Mouse (Mus musculus): ENCODE data around the gene Rasl11b.

DNA sequence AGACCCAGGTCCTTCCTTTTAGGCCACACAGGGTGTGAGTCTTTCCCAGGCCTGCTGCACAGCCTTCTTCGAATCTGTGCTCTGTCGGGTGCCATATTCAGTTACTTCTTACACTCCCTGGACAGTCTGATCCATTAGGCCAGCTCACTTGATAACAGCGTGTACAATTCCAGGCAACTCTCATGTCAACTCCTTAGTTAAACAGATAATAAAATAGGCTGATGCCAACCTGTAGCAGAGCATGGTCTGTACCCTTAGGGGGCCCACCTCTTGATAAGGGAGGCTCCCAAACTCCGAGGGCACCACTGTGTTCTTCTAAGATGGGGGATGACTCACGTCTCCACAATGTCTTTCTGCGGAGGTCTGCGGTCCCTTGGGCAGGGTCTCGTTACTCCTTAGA lies 45.2 kb downstream of the Rasl11b start:
- TF ChIP-seq CTCF (IDR thresholded peaks at IDR 0.05; ENCODE audit: insufficient read depth, low read length) (no peak), POLR2A (IDR thresholded peaks at IDR 0.05; ENCODE audit: borderline replicate concordance, extremely low read depth, low read depth, low read length) (no peak)
